Mouse (Mus musculus) intestine, embryonic 14.5 days (tissue): ENCODE results near the gene Ntn3. TPM values are rescaled to one million over a fixed set of nuclear protein-coding genes. Genes with fewer than 3 reads are reported as not detected.

Experiments
- ATAC-seq: fragments of 200-750 bp; cut with Nextera tagmentation; replicated peaks from 2 replicates; pipeline ENCODE4 v1.8.0; 2017; ENCODE audit warnings: low read depth, moderate number of reproducible peaks, moderate TSS enrichment, moderate library complexity; ENCODE audit not compliant: low FRiP score, low TSS enrichment
- DNase-seq: peaks from one replicate; pipeline ENCODE4 v3.0.0-alpha.2; 2018; ENCODE audit warnings: low spot score
- H3K27ac ChIP-seq: fragments of 300-500 bp; sonication (generic); 2 replicates; pipeline ENCODE4 v1.5.1; 2014; ENCODE audit warnings: low read depth, mild to moderate bottlenecking, control low read depth
- H3K27me3 ChIP-seq: fragments of 300-500 bp; sonication (generic); replicated peaks from 2 replicates; pipeline ENCODE4 v1.6.1; 2014; ENCODE audit warnings: low read length, control low read depth; ENCODE audit not compliant: control insufficient read depth, insufficient read depth
- H3K36me3 ChIP-seq: fragments of 300-500 bp; sonication (generic); 2 replicates; pipeline ENCODE4 v1.6.1; 2014; ENCODE audit warnings: low read length, control low read depth; ENCODE audit not compliant: control insufficient read depth, insufficient read depth
- H3K4me1 ChIP-seq: fragments of 300-500 bp; sonication (generic); replicated peaks from 2 replicates; pipeline ENCODE4 v1.6.1; 2014; ENCODE audit warnings: low read length, control low read depth, mixed read lengths; ENCODE audit not compliant: control insufficient read depth, insufficient read depth
- H3K4me2 ChIP-seq: fragments of 300-500 bp; sonication (generic); 2 replicates; pipeline ENCODE4 v1.6.1; 2014; ENCODE audit warnings: low read length
- H3K4me3 ChIP-seq: fragments of 300-500 bp; sonication (generic); 2 replicates; pipeline ENCODE4 v1.5.1; 2014; ENCODE audit warnings: low read depth, low read length, control low read depth, mixed read lengths
- H3K9ac ChIP-seq: fragments of 300-500 bp; sonication (generic); 2 replicates; pipeline ENCODE4 v1.6.1; 2014; ENCODE audit warnings: mild to moderate bottlenecking, low read length
- H3K9me3 ChIP-seq: fragments of 300-500 bp; sonication (generic); 2 replicates; pipeline ENCODE4 v1.6.1; 2016; ENCODE audit warnings: low read length, control low read depth; ENCODE audit not compliant: control insufficient read depth
- WGBS: fragments of 180-500 bp; shearing (Covaris S2); extraction: QIAGEN DNeasy Blood & Tissue Kit; methylation state at CpG from one replicate; pipeline ENCODE4 v1.1.7; 2014; 5-methylcytosine and 5-hydroxymethylcytosine counted together
- polyA plus RNA-seq: library from polyadenylated mRNA; unstranded; fragments of >200 nt; fragmentation: Nextera tagmentation; extraction: Ambion mirVana; gene quantifications from 2 replicates; pipeline ENCODE4 v1.2.1, GENCODE M21; 2014

Gene Ntn3
- polyA plus RNA-seq, 1 experiment from 2014 or later, result 7.8 TPM

DNA sequence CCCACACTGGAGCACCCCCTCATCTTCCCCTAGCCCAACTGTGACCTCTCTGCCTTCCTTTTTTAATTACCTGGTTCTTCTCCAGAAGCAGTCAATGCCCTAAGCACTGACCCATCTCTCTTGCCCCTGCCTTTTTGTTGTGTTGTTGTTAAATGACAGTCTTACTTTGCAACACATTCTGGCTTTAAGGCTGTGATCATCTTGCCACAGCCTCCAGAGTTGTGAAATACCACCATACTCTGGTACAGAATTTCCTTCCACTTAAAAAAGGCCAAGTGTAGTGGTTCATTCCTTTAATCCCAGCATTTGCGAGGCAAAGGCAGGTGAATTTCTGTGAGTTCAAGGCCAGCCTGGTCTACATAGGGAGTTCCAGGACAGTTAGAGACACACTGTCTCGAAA, 18.4 kb downstream of the Ntn3 start:
- H3K9me3 ChIP-seq, result no peaks in the 10 kb centered on the region
- ATAC-seq (no peak), DNase-seq (no peak)
- no peaks in the 10 kb centered on the region for H3K27me3 ChIP-seq
- H3K4me3 ChIP-seq, result no peak overlapping the region
- no peak overlapping the region for H3K4me2 ChIP-seq
- H3K4me1 ChIP-seq, result no peaks in the 10 kb centered on the region
- no peak overlapping the region for H3K9ac ChIP-seq
- H3K36me3 ChIP-seq, result 0 out of 2 replicates have a peak, but pooled peaks cover 3% of the 10 kb centered on the region
- 87% methylated on average over 2 of the region's 2 CpGs for WGBS
- no peak overlapping the region for H3K27ac ChIP-seq

- Histone ChIP-seq H3K9ac (no peak overlapping the region), H3K4me1 (peaks cover 4% of the 10 kb centered on the region; the same call in 1 of the 2 replicates), H3K27me3 (no peaks in the 10 kb centered on the region), H3K4me2 (no peak overlapping the region), H3K27ac (no peak overlapping the region), H3K36me3 (no peaks in the 10 kb centered on the region), H3K4me3 (no peak overlapping the region), H3K9me3 (no peaks in the 10 kb centered on the region)
- no peak for ATAC-seq
- WGBS, result 73% methylated on average over 3 of the region's 3 CpGs
- DNase-seq, result no peak
Observed at GRCm38 (mm10) chr17:24174259-24174658, 35.1 kb downstream of the Ntn3 start.

DNA sequence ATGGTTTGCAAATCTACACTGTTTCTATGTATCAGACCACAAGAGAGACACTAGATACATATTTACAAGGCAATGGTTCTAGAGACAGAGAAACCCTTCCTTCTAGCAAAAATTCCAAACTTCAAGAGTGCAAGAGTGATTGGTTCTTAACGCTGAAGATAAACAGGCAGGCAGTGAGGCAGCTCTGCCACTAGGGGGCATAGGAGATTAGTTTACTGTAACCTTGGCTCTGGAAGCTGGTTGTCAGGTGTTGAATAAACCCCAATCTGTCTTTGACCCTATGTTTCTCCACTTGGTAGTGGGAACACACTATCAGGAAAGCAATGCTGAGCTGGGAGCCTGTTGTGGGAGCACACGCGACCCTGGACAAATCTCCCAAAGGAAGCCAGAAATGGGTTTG, 35.9 kb downstream of the Ntn3 start:
- no peak overlapping the region for H3K4me2 ChIP-seq

DNA sequence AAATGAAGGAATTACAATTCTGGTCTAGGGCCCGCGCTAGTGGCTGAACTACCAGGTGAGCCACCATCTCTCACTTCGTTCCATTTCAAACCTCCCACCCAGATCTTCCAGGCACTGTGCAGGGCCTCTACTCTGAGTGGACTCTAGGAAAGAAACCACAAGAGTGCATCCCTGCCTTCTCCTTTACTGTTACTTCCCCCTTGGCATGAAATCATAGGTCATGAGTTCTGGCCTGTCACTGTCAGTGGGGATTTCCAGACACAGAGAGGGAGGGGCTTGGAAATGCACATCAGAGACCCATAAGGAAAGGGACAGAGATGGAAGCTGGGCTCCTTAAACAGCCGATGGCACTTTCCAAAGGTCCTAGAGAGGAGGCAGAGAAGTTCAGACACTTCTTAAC, 37.6 kb downstream of the Ntn3 start:
- ATAC-seq (no peak), DNase-seq (no peak)
- Histone ChIP-seq H3K4me2 (no peak overlapping the region), H3K9me3 (no peaks in the 10 kb centered on the region), H3K36me3 (peaks cover 11% of the 10 kb centered on the region), H3K27me3 (no peaks in the 10 kb centered on the region), H3K9ac (no peak overlapping the region), H3K27ac (no peak overlapping the region), H3K4me3 (no peak overlapping the region), H3K4me1 (peaks cover 13% of the 10 kb centered on the region)
- 86% methylated on average over 4 of the region's 4 CpGs for WGBS

More for the DNA sequence above, 35.9 kb downstream of the Ntn3 start:
- no peak overlapping the region for H3K4me3 ChIP-seq
- DNase-seq (peak; percentile 72), ATAC-seq (no peak)
- no peaks in the 10 kb centered on the region for H3K27me3 ChIP-seq
- no peak overlapping the region for H3K27ac ChIP-seq
- H3K4me1 ChIP-seq, result peaks cover 5% of the 10 kb centered on the region
- no peak overlapping the region for H3K9ac ChIP-seq
- H3K36me3 ChIP-seq, result no peaks in the 10 kb centered on the region
- WGBS, result 5% methylated on average over 3 of the region's 3 CpGs
- H3K9me3 ChIP-seq, result no peaks in the 10 kb centered on the region

GRCm38 (mm10) chr17:24170729-24171128, 38.6 kb downstream of the Ntn3 start:
- Histone ChIP-seq H3K4me1 (peaks cover 13% of the 10 kb centered on the region), H3K4me3 (no peak overlapping the region), H3K36me3 (peaks cover 18% of the 10 kb centered on the region), H3K27ac (no peak overlapping the region), H3K4me2 (no peak overlapping the region), H3K27me3 (no peaks in the 10 kb centered on the region), H3K9ac (no peak overlapping the region), H3K9me3 (no peaks in the 10 kb centered on the region)
- WGBS, result 78% methylated on average over 5 of the region's 5 CpGs
- DNase-seq (no peak), ATAC-seq (no peak)

DNA sequence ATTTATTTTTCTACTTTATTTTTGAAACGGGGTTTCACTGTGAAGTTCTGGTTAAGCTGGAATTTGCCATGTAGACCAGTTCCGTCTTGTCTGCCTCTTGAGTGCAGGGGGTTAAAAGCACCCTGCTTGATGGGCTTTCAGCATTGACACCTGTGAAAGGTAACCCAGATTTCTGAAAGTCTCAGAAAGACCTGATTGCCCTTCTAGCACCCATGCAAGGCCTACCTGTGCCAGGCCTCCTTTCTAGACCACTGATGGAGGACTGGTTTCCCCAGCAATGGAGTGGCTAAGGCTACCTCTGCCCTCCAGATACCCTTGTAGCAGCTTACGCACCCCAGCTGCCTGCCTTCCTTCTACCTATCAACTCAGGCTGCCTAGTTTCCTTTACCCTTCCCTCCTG, 39.2 kb downstream of the Ntn3 start:
- ATAC-seq (no peak), DNase-seq (no peak)
- Histone ChIP-seq H3K27ac (no peak overlapping the region), H3K9me3 (no peaks in the 10 kb centered on the region), H3K27me3 (no peaks in the 10 kb centered on the region), H3K9ac (peak overlapping the region; percentile 84), H3K4me1 (peaks cover 13% of the 10 kb centered on the region), H3K36me3 (peaks cover 23% of the 10 kb centered on the region), H3K4me3 (peak overlapping the region; percentile 74), H3K4me2 (peak overlapping the region; percentile 88)
- 61% methylated on average over 3 of the region's 3 CpGs for WGBS

GRCm38 (mm10) chr17:24169317-24170065, 39.8 kb downstream of the Ntn3 start, which contains the start of gene Atp6v0c:
Atp6v0c (minus strand) TSS chr17:24169702.
- Histone ChIP-seq H3K27me3 (no peaks in the 10 kb centered on the region), H3K36me3 (peaks cover 29% of the 10 kb centered on the region), H3K4me2 (peak within 1 kb of the TSS; percentile 88), H3K4me1 (peaks cover 13% of the 10 kb centered on the region), H3K27ac (peak within 1 kb of the TSS; percentile 94), H3K9me3 (no peaks in the 10 kb centered on the region), H3K9ac (peak within 1 kb of the TSS; percentile 84), H3K4me3 (peak within 1 kb of the TSS; percentile 74)
- WGBS, result under 1% methylated on average over 58 of the region's 58 CpGs
- ATAC-seq, result peak; percentile 89
- peak; percentile 98 for DNase-seq

DNA sequence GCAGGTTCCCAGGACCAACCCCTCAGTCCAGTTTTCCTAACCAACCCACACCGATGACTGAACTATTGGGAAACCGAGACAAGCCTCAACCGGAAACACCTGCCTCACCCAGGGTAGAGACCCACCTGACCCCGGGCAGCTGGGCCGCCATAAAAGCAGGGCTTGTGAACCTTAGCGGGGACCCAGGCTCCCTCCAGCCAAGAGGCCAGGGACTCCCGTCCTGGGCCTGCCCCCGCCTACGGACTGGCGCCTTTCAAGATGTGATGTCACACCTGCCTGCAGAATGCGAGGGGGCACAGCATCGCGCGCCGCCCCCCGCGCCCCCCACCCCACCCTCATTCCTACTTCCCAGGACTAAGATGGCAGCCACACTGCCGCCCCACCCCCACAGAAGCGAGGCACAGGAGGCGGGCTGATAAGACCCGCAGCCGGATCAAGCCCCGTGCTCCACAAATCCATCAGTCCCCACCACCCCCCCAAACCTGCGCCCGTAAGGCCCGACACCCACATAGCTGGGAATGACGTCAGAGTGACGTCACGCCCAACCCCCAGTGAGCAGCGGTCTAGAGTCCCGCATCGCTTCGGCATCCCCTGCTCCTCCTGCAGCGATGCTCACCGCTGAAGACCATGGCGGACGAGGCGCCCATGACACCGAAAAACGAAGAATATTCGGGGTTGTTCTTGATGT, 40.6 kb downstream of the Ntn3 start:
- Histone ChIP-seq H3K9me3 (no peaks in the 10 kb centered on the region), H3K9ac (peak overlapping the region; percentile 84), H3K4me3 (peak overlapping the region; percentile 74), H3K4me2 (peak overlapping the region; percentile 88), H3K4me1 (peaks cover 13% of the 10 kb centered on the region), H3K36me3 (peaks cover 31% of the 10 kb centered on the region), H3K27me3 (no peaks in the 10 kb centered on the region), H3K27ac (peak overlapping the region; percentile 94)
- WGBS, result under 1% methylated on average over 38 of the region's 41 CpGs
- ATAC-seq (peak; percentile 59), DNase-seq (peak; percentile 89)
